Mouse (Mus musculus) heart, postnatal 0 days (tissue): ENCODE measurements at regions not wholly inside any gene's neighbourhood (a gene's known extent, or its start where the extent isn't known, plus 50 kb on each side); places are given as distances from the start of the nearest gene placed in this dataset.
A peak's percentile ranks its signal among the peaks of the same experiment; 100 is the strongest.
"Not testable (repeated sequence)": the region's sequence is repeated elsewhere in the genome, so short reads cannot be mapped to it uniquely, and the experiment has no call there.

ENCODE experiments used
- ATAC-seq: fragments of 200-750 bp; cut with Nextera tagmentation; 2 replicates; pipeline ENCODE4 v1.8.0; 2017; ENCODE audit warnings: low read depth, moderate number of reproducible peaks, moderate library complexity; ENCODE audit not compliant: insufficient read depth
- DNase-seq: peaks from one replicate; pipeline ENCODE4 v3.0.0-alpha.2; 2016; ENCODE audit warnings: low spot score
- H3K27ac ChIP-seq: fragments of 300-500 bp; sonication (generic); 2 replicates; pipeline ENCODE4 v1.5.1; 2014; ENCODE audit warnings: low read depth, mild to moderate bottlenecking
- H3K27me3 ChIP-seq: fragments of 300-500 bp; sonication (generic); 2 replicates; pipeline ENCODE4 v1.6.1; 2014; ENCODE audit warnings: low read length, mixed read lengths; ENCODE audit not compliant: control insufficient read depth, insufficient read depth
- H3K36me3 ChIP-seq: fragments of 300-500 bp; sonication (generic); replicated peaks from 2 replicates; pipeline ENCODE4 v1.6.1; 2014; ENCODE audit warnings: low read length, mixed read lengths; ENCODE audit not compliant: control insufficient read depth, insufficient read depth
- H3K4me1 ChIP-seq: fragments of 300-500 bp; sonication (generic); 2 replicates; pipeline ENCODE4 v1.6.1; 2014; ENCODE audit warnings: antibody characterized with exemption; ENCODE audit not compliant: control insufficient read depth, insufficient read depth
- H3K4me2 ChIP-seq: fragments of 300-500 bp; sonication (generic); 2 replicates; pipeline ENCODE4 v1.6.1; 2014; ENCODE audit warnings: low read depth, mild to moderate bottlenecking, low read length, moderate library complexity
- H3K4me3 ChIP-seq: fragments of 300-500 bp; sonication (generic); 2 replicates; pipeline ENCODE4 v1.5.1; 2014; ENCODE audit warnings: low read depth, low read length
- H3K9ac ChIP-seq: fragments of 300-500 bp; sonication (generic); replicated peaks from 2 replicates; pipeline ENCODE4 v1.6.1; 2014; ENCODE audit warnings: low read depth, low read length, mixed read lengths
- H3K9me3 ChIP-seq: fragments of 300-500 bp; sonication (generic); replicated peaks from 2 replicates; pipeline ENCODE4 v1.6.1; 2016; ENCODE audit warnings: low read length; ENCODE audit not compliant: control insufficient read depth
- CTCF ChIP-seq: IDR thresholded peaks from 2 replicates; pipeline ENCODE4 v1.5.1; 2016; ENCODE audit warnings: antibody characterized with exemption, control low read depth, low read depth
- EP300 ChIP-seq: IDR thresholded peaks from 2 replicates; pipeline ENCODE4 v1.6.1; 2016; ENCODE audit warnings: antibody characterized with exemption, low read depth
- WGBS: fragments of 180-500 bp; shearing (Covaris S2); extraction: QIAGEN DNeasy Blood & Tissue Kit; methylation state at CpG from one replicate; pipeline ENCODE4 v1.1.7; 2014; 5-methylcytosine and 5-hydroxymethylcytosine counted together

GRCm38 (mm10) chr13:99124894-99125570 lies 59.6 kb upstream of the Zfp366 start:
- ATAC-seq (peak; percentile 93), DNase-seq (peak; percentile 90)
- Histone ChIP-seq H3K4me1 (peaks cover 32% of the 10 kb centered on the region), H3K27ac (peak overlapping the region; percentile 82), H3K36me3 (no peaks in the 10 kb centered on the region), H3K4me3 (no peak overlapping the region), H3K9me3 (no peaks in the 10 kb centered on the region), H3K27me3 (no peaks in the 10 kb centered on the region), H3K4me2 (no peak overlapping the region), H3K9ac (no peak overlapping the region)
- WGBS = 37% methylated on average over 10 of the region's 10 CpGs
- peak; percentile 97 for TF ChIP-seq EP300
- TF ChIP-seq CTCF = no peak

DNA sequence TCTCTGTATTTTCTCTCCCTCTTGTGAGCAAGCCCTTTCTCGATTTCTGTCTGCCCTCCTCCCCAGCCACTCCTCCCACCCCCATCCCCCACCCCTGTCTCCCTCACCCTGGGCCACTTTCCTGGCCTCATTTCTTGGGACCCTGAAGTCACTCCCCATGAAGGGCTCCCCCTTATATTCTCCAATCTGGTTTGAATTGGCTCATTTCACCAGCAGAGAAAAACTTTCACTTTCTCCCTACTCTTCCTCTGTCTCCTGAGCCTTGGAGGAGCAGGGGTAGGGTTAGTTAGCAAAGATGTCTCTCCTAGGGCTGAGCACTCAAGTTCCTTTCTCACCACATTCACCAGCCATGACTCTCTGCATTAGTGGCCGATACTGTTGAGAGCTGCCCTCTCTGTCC lies 60.5 kb upstream of the Zfp366 start:
- Histone ChIP-seq H3K4me1 (peaks cover 29% of the 10 kb centered on the region), H3K27me3 (no peaks in the 10 kb centered on the region), H3K4me2 (no peak overlapping the region), H3K36me3 (no peaks in the 10 kb centered on the region), H3K4me3 (no peak overlapping the region), H3K27ac (peak overlapping the region; percentile 82), H3K9me3 (no peaks in the 10 kb centered on the region), H3K9ac (no peak overlapping the region)
- no peak for TF ChIP-seq CTCF
- TF ChIP-seq EP300 = no peak
- no peak for ATAC-seq
- DNase-seq = no peak
- 44% methylated on average over 2 of the region's 2 CpGs for WGBS

DNA sequence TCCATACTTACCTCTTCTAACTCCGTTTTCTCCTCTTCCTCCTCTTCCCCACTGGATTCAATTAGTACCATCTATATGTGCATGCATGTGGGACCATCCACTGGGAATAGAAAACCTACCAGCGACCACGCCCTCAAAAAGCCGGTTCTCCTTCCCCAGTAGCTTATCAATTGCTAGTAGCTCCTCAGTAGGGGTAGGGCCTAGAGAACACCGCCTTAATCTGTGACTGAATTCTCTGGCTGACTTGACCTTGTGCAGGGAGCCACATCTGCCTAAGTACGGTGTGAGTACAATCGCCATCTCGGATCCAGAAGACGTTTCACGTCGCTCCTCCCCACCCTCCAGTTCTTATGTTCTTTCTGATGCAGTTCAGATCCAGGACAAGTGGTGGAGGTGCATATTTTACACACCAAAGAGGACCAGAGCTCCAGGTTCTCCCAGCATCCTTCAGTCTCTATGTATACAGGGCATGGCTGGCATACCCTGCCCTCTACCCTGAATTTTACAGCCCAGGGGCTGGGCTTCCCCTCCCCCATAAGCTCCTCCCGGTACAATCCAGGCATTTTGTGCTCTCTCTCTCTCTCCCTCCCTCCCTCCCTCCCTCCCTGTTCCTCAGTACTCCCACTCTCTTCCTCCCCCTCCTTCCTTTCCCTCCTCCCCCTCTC lies 61.0 kb upstream of the Zfp366 start:
- no peaks in the 10 kb centered on the region for H3K9me3 ChIP-seq
- H3K27me3 ChIP-seq = no peaks in the 10 kb centered on the region
- no peaks in the 10 kb centered on the region for H3K36me3 ChIP-seq
- H3K4me1 ChIP-seq = peaks cover 23% of the 10 kb centered on the region
- no peak for TF ChIP-seq CTCF
- TF ChIP-seq EP300 = no peak
- no peak overlapping the region for H3K4me2 ChIP-seq
- ATAC-seq (no peak), DNase-seq (no peak)
- 82% methylated on average over 12 of the region's 12 CpGs for WGBS
- 0 out of 2 replicates have a peak overlapping the region, but pooled peaks have one; percentile 82 for H3K27ac ChIP-seq
- H3K4me3 ChIP-seq = no peak overlapping the region
- no peak overlapping the region for H3K9ac ChIP-seq

DNA sequence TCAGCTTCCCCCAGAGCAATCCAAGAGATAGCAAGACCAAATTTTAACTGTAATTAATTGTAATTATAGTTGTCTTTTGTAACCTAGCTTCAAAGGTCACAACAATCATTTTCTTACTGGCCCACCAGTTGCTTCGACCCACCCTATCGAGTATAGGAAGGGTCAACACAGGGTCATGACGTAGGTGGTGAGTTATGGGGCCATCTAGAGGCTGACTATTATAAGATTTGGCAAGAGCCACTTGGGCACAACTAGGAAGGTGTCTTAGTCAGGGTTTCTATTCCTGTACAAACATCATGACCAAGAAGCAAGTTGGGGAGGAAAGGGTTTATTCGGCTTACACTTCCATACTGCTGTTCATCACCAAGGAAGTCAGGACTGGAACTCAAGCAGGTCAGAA lies 62.1 kb upstream of the Zfp366 start:
- not testable (repeated sequence) for DNase-seq, H3K9ac ChIP-seq, ATAC-seq, H3K27me3 ChIP-seq, H3K27ac ChIP-seq, H3K9me3 ChIP-seq, H3K4me2 ChIP-seq, H3K36me3 ChIP-seq, H3K4me3 ChIP-seq
- peaks cover 17% of the 10 kb centered on the region for H3K4me1 ChIP-seq
- WGBS = 80% methylated on average over 3 of the region's 4 CpGs

DNA sequence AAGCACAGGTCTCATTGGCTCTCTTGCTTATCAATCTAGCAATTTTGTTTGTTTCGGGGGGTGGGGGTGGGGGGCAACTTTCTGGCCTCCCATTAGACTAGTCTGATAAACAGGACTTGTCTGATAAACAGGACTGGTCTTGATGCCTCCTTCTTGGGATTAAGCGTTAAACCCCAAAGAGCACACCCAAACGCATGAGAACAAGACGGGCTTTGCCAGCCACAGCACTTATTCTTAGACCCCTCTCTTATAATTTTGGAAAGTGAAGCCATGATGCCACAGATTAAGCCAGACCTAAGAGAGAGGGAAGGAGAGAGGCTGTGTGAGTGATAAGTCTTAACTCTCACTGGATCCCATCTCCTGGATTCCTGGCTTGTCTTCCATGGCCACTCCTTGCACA lies 63.5 kb upstream of the Zfp366 start:
- Histone ChIP-seq H3K4me3 (no peak overlapping the region), H3K4me2 (no peak overlapping the region), H3K9me3 (no peaks in the 10 kb centered on the region), H3K9ac (no peak overlapping the region), H3K27ac (no peak overlapping the region), H3K36me3 (no peaks in the 10 kb centered on the region), H3K27me3 (no peaks in the 10 kb centered on the region), H3K4me1 (peaks cover 17% of the 10 kb centered on the region)
- DNase-seq (no peak), ATAC-seq (no peak)
- 92% methylated on average over 4 of the region's 4 CpGs for WGBS
- TF ChIP-seq EP300 (no peak), CTCF (no peak)

DNA sequence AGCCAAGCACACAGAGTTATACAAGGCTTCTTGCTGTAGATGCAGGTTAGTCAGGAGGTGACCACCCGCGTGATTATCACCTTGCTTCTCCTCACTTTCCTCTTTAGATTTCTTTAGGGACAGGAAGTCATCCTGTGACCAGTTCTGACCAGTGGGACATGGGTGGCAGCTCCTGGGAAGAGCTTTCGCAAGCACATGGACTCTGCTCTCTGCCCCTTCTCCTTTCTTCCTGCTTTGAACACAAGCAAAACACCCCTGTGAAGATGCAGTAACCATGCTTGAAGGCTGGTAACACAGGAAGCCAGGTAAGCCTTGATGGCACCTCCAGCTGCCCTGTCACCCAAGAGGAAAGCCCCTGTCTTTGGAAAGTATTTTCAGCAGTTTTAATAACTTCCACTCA lies 64.7 kb upstream of the Zfp366 start:
- no peak overlapping the region for H3K4me3 ChIP-seq
- H3K9ac ChIP-seq = no peak overlapping the region
- ATAC-seq (no peak), DNase-seq (no peak)
- H3K27ac ChIP-seq = no peak overlapping the region
- H3K9me3 ChIP-seq = no peaks in the 10 kb centered on the region
- TF ChIP-seq EP300 (no peak), CTCF (no peak)
- H3K36me3 ChIP-seq = no peaks in the 10 kb centered on the region
- no peak overlapping the region for H3K4me2 ChIP-seq
- H3K27me3 ChIP-seq = no peaks in the 10 kb centered on the region
- peaks cover 10% of the 10 kb centered on the region for H3K4me1 ChIP-seq
- WGBS = 86% methylated on average over 3 of the region's 3 CpGs
